Mouse (Mus musculus) cerebellum, adult 2 months (tissue): Measurements from ENCODE around the gene Cep128.

Experiments
- CTCF ChIP-seq: fragments of 200-500 bp; IDR thresholded peaks from 2 replicates; pipeline ENCODE4 v1.5.1; 2011; ENCODE audit warnings: low read depth, mild to moderate bottlenecking, control low read depth, low read length, moderate library complexity, borderline replicate concordance; ENCODE audit not compliant: insufficient read depth
- POLR2A ChIP-seq: fragments of 200-500 bp; IDR thresholded peaks from 2 replicates; pipeline ENCODE4 v1.6.1; 2011; ENCODE audit warnings: low read length, control low read depth, borderline replicate concordance; ENCODE audit not compliant: insufficient read depth

GRCm38 (mm10) chr12:91096197-91096596 lies 288.0 kb downstream of the Cep128 start:
- TF ChIP-seq CTCF (no peak), POLR2A (no peak)
